Mouse (Mus musculus): ENCODE data around the gene Gm6525. TPM values are rescaled to one million over a fixed set of nuclear protein-coding genes. Genes with fewer than 3 reads are reported as not detected.
A peak's percentile ranks its signal among the peaks of the same experiment; 100 is the strongest.

The Gm6525 gene
- polyA plus RNA-seq, 1 experiment from 2014 or later, result not detected

DNA sequence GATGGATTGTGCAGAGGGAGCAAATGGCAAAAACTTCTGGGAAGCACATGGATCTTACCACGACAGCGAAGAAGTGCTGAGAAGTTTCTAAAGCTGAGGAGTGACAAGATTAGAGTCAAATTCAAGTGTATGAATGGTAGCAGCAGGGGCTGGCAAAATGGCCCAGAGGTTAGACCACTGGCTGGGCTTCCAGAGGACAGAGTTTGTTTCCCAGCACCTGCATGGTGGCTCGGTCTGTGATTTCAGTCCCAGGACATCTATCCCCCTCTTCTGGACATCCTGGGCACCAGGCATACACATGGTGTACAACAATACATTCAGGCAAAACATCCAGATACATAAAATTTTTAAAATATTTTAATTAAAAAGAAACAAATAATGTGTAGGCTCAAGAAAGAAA, 24.1 kb upstream of the Gm6525 start:
- WGBS, result 82% methylated on average over 3 of the region's 3 CpGs
- H3K4me2 ChIP-seq, result no peak overlapping the region
- H3K36me3 ChIP-seq, result no peaks in the 10 kb centered on the region

DNA sequence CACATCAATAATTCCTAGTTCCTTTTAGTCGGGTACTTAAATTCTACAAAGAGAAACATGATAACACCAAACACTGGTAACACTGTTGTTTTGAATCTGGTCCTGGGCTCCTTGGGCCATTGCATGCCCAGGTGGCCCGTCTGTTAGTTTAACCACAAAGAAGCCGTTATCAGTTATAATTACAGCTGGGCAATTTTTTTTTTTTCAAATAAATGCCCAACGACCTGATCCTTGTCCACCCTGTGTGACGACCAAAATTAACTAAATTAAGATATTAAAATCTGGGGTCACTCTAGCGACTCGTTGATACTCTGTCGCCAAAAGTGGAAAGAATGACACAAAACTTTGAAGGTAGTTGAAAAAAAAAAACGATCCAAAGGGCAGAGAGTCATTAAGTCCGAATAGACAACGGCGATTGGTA, 19.2 kb upstream of the Gm6525 start:
- Histone ChIP-seq H3K27me3 (replicated peaks) (no peaks in the 10 kb centered on the region; the same call in 1 of the 2 replicates), H3K9ac (peak overlapping the region; percentile 80; the same call in 1 of the 2 replicates), H3K27ac (ENCODE audit: poor library complexity, severe bottlenecking) (no peak overlapping the region), H3K9me3 (replicated peaks) (peaks cover under 1% of the 10 kb centered on the region; the same call in 1 of the 2 replicates), H3K4me2 (peak overlapping the region; percentile 89), H3K36me3 (no peaks in the 10 kb centered on the region), H3K4me3 (peak overlapping the region; percentile 62), H3K4me1 (replicated peaks) (no peaks in the 10 kb centered on the region; the same call in 1 of the 2 replicates)
- ATAC-seq (ENCODE audit: insufficient number of reproducible peaks, low FRiP score), result no peak
- 20% methylated on average over 12 of the region's 12 CpGs for WGBS

More for the DNA sequence above, 24.1 kb upstream of the Gm6525 start:
- Histone ChIP-seq H3K27ac (ENCODE audit: poor library complexity, severe bottlenecking) (no peak overlapping the region), H3K9ac (no peak overlapping the region), H3K4me3 (no peak overlapping the region), H3K4me1 (replicated peaks) (no peaks in the 10 kb centered on the region), H3K27me3 (replicated peaks) (no peaks in the 10 kb centered on the region), H3K9me3 (replicated peaks) (peaks cover 4% of the 10 kb centered on the region; the same call in 1 of the 2 replicates)
- ATAC-seq (ENCODE audit: insufficient number of reproducible peaks, low FRiP score), result no peak

DNA sequence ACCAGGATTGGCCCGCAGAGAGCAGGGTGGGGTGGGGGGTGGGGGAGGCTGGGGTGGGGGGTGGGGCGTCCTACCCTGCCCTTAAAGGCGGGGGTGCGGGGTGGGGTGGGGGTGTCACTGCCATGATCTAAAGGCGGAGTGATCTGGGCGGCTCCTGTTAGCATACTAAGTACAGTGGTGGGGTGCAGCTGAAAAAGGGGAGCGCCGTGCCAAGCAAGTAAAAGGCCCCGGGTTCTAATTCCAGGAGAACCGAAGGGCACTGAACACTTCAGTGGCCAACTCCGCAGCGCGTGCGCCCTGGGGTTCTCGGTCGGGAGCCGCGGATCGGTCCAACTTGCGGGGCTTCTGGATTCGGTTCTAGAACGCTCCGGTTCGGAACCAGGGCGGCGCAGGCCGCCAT, 18.8 kb upstream of the Gm6525 start:
- no peak overlapping the region for H3K27ac ChIP-seq (ENCODE audit: poor library complexity, severe bottlenecking)
- peak; percentile 33 for ATAC-seq (ENCODE audit: insufficient number of reproducible peaks, low FRiP score)
- peak overlapping the region; percentile 62 for H3K4me3 ChIP-seq
- H3K9me3 ChIP-seq (replicated peaks), result no peaks in the 10 kb centered on the region; the same call in 1 of the 2 replicates
- WGBS, result 0% methylated on average over 26 of the region's 27 CpGs
- peak overlapping the region; percentile 89 for H3K4me2 ChIP-seq
- no peaks in the 10 kb centered on the region; the same call in 1 of the 2 replicates for H3K4me1 ChIP-seq (replicated peaks)
- peak overlapping the region; percentile 80 for H3K9ac ChIP-seq
- H3K27me3 ChIP-seq (replicated peaks), result no peaks in the 10 kb centered on the region; the same call in 1 of the 2 replicates
- H3K36me3 ChIP-seq, result no peaks in the 10 kb centered on the region; the same call in 1 of the 2 replicates

DNA sequence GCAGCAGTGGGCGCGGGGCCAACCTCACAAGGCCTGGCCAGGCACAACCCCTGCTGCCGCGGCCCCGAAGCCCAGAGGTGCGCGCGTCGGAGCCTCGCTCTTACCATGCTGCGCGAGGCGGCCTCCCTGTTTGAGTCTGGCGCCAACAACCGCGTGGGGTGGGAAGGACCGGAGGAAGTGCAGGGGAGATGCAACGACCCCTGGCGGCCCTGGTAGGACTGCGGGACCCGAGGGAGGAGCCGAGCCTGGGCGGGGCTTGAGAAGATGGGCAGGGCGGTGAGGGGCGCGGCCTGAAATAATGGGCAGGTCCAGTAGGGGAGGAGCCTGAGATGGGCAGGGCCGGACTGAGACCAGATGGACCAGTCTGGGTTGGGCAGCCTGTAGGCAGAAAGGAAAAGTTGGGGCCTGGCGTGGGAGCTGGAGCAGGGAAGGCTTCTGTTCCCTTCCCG, 18.3 kb upstream of the Gm6525 start, which contains the start of gene Mnd1:
Gene Mnd1, minus strand, starts transcription at position 229 of the 449 bp plus-strand sequence.
- Histone ChIP-seq H3K36me3 (no peaks in the 10 kb centered on the region; the same call in 1 of the 2 replicates), H3K27ac (ENCODE audit: poor library complexity, severe bottlenecking) (no peak within 1 kb of the TSS)
- WGBS, result under 1% methylated on average over 29 of the region's 29 CpGs

DNA sequence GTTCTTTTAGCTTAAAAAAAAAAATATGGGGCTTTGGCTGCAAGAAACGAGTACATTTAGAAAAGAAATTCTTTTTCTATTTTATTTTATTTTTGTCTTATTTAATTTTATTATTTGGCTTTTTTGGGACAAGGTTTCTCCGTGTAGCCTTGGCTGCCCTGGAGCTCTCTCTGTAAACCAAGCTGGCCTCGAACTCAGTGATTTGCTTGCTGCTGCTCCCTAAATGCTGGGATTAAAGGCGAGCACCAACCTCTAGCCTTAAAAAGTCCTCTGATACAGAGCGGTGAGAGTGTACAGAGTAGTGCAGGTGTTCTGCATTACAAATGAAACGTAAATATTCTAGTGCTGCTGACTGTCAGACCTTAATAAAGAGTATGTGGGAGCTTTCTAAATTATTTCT, 17.8 kb upstream of the Gm6525 start:
- ATAC-seq (ENCODE audit: insufficient number of reproducible peaks, low FRiP score), result no peak
- H3K9ac ChIP-seq, result no peak overlapping the region
- 57% methylated on average over 6 of the region's 6 CpGs for WGBS

More for the DNA sequence above, 18.3 kb upstream of the Gm6525 start, which contains the start of gene Mnd1:
- Histone ChIP-seq H3K4me3 (peak within 1 kb of the TSS; percentile 62), H3K9ac (peak within 1 kb of the TSS; percentile 80), H3K4me1 (replicated peaks) (no peaks in the 10 kb centered on the region; the same call in 1 of the 2 replicates), H3K27me3 (replicated peaks) (no peaks in the 10 kb centered on the region; the same call in 1 of the 2 replicates), H3K9me3 (replicated peaks) (no peaks in the 10 kb centered on the region; the same call in 1 of the 2 replicates), H3K4me2 (peak within 1 kb of the TSS; percentile 89)
- ATAC-seq (ENCODE audit: insufficient number of reproducible peaks, low FRiP score), result peak; percentile 100

DNA sequence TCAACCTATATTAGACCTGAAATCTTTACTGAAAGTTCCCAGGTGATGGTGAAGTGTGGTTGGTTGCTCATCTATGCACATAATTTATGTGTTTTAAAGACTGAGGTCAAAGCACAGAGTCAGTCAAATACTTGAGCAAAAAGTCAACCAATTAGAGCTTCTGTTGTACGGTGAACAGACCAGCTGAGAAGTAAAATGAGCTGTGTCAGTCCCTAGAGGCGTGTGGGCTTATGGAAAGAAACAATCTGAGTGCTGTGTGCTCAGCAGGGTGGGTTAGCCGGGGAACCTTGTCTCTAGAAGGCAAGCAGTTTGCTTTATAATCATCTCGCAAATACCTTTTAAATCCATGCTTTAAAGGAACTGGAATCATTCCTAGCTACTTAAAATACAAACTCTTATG, 16.9 kb upstream of the Gm6525 start:
- Histone ChIP-seq H3K4me3 (no peak overlapping the region), H3K4me1 (replicated peaks) (no peaks in the 10 kb centered on the region; the same call in 1 of the 2 replicates), H3K9ac (no peak overlapping the region), H3K36me3 (no peaks in the 10 kb centered on the region; the same call in 1 of the 2 replicates), H3K27ac (ENCODE audit: poor library complexity, severe bottlenecking) (no peak overlapping the region), H3K27me3 (replicated peaks) (no peaks in the 10 kb centered on the region; the same call in 1 of the 2 replicates), H3K4me2 (no peak overlapping the region), H3K9me3 (replicated peaks) (no peaks in the 10 kb centered on the region)
- WGBS, result 76% methylated on average over 4 of the region's 4 CpGs
- no peak for ATAC-seq (ENCODE audit: insufficient number of reproducible peaks, low FRiP score)

More for the DNA sequence above, 17.8 kb upstream of the Gm6525 start:
- no peak overlapping the region for H3K27ac ChIP-seq (ENCODE audit: poor library complexity, severe bottlenecking)
- H3K9me3 ChIP-seq (replicated peaks), result no peaks in the 10 kb centered on the region; the same call in 1 of the 2 replicates
- H3K4me3 ChIP-seq, result peak overlapping the region; percentile 62; the same call in 1 of the 2 replicates
- H3K4me1 ChIP-seq (replicated peaks), result no peaks in the 10 kb centered on the region; the same call in 1 of the 2 replicates
- H3K27me3 ChIP-seq (replicated peaks), result no peaks in the 10 kb centered on the region; the same call in 1 of the 2 replicates
- H3K4me2 ChIP-seq, result peak overlapping the region; percentile 89
- no peaks in the 10 kb centered on the region; the same call in 1 of the 2 replicates for H3K36me3 ChIP-seq

DNA sequence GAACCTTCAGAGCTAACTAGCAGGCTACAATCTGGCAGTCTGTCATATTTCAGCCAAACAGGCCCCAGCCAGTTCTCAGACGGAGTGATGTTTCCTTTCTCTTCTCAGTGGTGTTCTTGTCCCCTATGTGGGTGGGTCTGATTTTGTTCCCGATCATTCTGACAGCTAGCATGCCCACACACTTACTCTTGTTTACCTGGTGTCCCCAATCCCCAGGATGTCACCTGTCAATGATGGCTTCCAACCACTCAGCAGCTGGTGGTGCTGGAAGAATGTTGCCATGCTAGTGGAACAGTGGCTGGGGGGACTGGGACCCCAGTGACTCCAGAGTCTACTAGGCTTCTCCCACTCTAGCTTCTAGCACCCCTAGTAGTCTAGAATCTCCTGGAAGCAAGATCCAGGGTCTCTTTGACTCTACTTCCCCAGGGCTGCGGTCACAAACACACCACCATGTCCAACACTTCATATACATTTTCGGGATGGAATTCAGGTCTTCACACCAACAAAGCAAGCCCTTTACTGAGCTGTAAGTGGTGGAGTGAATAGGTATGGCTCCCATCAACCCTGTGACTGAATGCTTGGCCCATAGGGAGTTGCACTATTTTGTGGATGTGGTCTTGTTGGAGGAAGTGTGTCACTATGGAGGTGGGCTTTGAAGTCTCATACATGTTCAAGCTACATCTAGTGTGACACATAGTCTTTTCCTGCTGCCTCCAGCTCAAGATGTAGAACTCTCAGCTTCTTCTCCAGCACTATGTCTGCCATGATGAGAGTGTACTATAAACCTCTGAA, 16.1 kb upstream of the Gm6525 start:
- no peak for ATAC-seq (ENCODE audit: insufficient number of reproducible peaks, low FRiP score)
- Histone ChIP-seq H3K4me1 (replicated peaks) (no peaks in the 10 kb centered on the region; the same call in 1 of the 2 replicates), H3K9ac (no peak overlapping the region), H3K27me3 (replicated peaks) (no peaks in the 10 kb centered on the region; the same call in 1 of the 2 replicates), H3K9me3 (replicated peaks) (no peaks in the 10 kb centered on the region), H3K27ac (ENCODE audit: poor library complexity, severe bottlenecking) (no peak overlapping the region), H3K4me2 (no peak overlapping the region), H3K36me3 (no peaks in the 10 kb centered on the region; the same call in 1 of the 2 replicates), H3K4me3 (no peak overlapping the region)
- WGBS, result 73% methylated on average over 4 of the region's 4 CpGs

DNA sequence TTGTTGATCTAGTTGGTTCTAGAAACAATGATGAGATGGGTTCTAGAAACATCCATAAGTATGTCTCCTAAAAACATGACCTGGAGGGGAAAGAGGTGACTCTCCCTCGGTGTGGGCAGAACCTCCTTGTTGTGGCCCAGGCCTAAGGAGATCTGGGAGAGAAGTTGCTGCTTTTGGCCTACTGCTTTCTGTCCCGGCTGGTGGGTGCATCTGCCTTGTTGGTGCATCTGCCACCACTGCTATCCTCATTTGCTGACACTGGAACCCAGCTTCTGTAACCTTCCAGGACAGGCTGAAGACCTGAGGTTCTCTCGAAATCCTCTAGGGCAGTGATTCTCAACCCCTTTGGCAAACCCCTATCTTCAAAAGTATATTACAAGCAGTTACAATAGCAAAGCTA, 8.5 kb upstream of the Gm6525 start:
- H3K9me3 ChIP-seq (replicated peaks), result no peaks in the 10 kb centered on the region
- H3K4me2 ChIP-seq, result no peak overlapping the region
- H3K9ac ChIP-seq, result no peak overlapping the region
- WGBS, result 88% methylated on average over 3 of the region's 3 CpGs
- H3K4me1 ChIP-seq (replicated peaks), result no peaks in the 10 kb centered on the region
- H3K36me3 ChIP-seq, result 0 out of 2 replicates have a peak, but pooled peaks cover 10% of the 10 kb centered on the region
- H3K27me3 ChIP-seq (replicated peaks), result no peaks in the 10 kb centered on the region
- H3K27ac ChIP-seq (ENCODE audit: poor library complexity, severe bottlenecking), result no peak overlapping the region
- no peak for ATAC-seq (ENCODE audit: insufficient number of reproducible peaks, low FRiP score)
- H3K4me3 ChIP-seq, result no peak overlapping the region

DNA sequence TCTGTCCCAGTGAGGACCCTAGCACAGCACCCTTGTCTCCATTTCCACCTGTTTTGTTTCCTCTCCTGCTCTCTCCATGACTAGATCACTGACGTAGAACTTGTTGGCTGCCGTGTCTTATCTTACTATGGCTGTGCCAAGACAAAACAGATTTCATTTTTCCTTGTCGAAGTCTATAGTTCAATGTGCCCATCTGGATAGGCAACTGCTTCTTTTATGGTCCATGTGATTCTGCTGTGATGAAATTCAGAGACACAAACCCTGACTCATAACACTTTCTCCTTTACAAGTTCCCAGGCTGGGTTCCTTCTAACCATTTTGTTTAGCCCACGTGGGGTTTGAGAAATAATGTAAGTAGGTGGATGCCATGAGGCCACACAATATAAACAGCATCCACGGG, 7.8 kb upstream of the Gm6525 start:
- Histone ChIP-seq H3K27ac (ENCODE audit: poor library complexity, severe bottlenecking) (no peak overlapping the region), H3K27me3 (replicated peaks) (no peaks in the 10 kb centered on the region), H3K9me3 (replicated peaks) (no peaks in the 10 kb centered on the region), H3K4me1 (replicated peaks) (no peaks in the 10 kb centered on the region), H3K36me3 (0 out of 2 replicates have a peak, but pooled peaks cover 10% of the 10 kb centered on the region), H3K4me3 (no peak overlapping the region), H3K4me2 (no peak overlapping the region), H3K9ac (no peak overlapping the region)
- 84% methylated on average over 5 of the region's 5 CpGs for WGBS
- no peak for ATAC-seq (ENCODE audit: insufficient number of reproducible peaks, low FRiP score)

DNA sequence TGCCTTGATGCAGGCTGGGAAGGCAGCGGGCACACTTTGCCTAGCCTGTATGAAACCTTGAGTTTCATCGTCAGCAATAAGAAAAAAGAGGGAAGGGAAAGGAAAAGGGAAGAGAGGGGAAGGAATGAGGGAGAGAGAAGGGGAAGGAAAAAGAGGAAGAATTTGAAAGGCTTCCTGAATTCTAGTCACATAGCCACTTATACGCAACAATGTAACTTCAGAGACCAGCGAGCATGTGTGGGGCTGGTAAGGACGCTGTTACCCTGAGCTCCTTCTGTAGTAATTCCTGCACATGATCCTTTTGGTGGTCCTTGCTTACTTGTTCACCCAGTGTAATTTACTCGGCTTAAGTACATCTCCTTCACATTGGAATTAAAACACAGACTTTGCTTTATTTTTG, 5.0 kb upstream of the Gm6525 start:
- Histone ChIP-seq H3K27me3 (replicated peaks) (no peaks in the 10 kb centered on the region), H3K9me3 (replicated peaks) (no peaks in the 10 kb centered on the region), H3K4me1 (replicated peaks) (no peaks in the 10 kb centered on the region), H3K9ac (no peak overlapping the region), H3K4me3 (no peak overlapping the region), H3K4me2 (no peak overlapping the region), H3K27ac (ENCODE audit: poor library complexity, severe bottlenecking) (no peak overlapping the region), H3K36me3 (0 out of 2 replicates have a peak, but pooled peaks cover 10% of the 10 kb centered on the region)
- WGBS, result 87% methylated on average over 6 of the region's 6 CpGs
- no peak for ATAC-seq (ENCODE audit: insufficient number of reproducible peaks, low FRiP score)
